Mouse (Mus musculus): Measurements from ENCODE around the gene Sirt4. TPM values are rescaled to one million over a fixed set of nuclear protein-coding genes. Genes with fewer than 3 reads are reported as not detected.

Sirt4 gene
- polyA plus RNA-seq (2016; fragmentation: Nextera tagmentation; extraction: Ambion mirVana): 13.1 and 13.9 TPM in 2 replicates

DNA sequence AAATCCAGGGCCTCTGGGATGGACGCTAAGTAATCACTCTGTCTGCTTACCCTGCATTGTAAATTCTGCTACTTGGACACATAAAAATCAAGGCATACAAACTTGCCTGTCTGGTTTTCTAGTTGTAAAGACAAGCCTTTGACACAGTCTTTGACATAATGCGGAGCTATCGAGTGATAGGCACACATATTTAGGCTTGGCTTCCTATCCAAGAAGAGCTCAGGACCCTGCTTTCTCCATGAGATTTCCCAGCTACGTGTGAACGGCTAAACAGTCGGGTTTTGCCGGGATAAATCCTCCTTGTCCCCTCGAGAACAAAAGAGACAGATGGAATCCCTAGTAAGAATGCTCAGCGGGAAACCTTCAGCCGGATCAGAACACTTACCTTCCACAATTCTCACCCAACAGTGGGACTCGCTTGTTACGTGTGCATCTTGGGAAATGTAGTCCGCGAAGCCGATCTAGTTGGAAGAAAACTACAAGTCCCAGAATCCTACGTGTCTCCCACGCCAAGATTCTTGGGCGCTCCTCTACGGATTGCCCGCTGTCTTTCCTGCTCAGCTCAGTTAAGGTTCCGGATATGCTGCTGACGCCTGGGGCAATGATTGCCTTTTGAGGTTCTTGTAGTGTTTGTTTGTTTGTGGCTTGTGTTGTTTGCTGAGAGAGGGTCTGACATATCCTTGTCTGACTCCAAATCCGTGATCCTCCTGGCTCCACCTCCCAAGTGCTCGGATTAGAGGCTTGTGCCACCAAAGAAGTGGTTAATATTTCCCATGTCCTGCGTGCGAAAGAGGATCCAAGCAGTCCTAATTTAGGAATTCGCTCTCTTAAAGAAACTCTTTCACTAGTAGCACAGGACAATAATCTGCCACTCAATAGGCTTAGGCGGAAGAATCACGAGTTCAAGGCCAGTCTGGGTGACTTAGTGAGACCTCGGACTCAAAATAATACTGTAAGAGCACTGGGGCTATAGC, at the start of gene Sirt4:
Gene Sirt4, minus strand, starts transcription at position 779 of the 974 bp plus-strand sequence.
- peak within 1 kb of the TSS; percentile 54 for H3K4me3 ChIP-seq
- no peaks in the 10 kb centered on the region; the same call in 1 of the 2 replicates for H3K36me3 ChIP-seq (replicated peaks)
- peaks cover 47% of the 10 kb centered on the region for H3K4me1 ChIP-seq
- WGBS: 9% methylated on average over 30 of the region's 30 CpGs
- H3K27ac ChIP-seq: peak within 1 kb of the TSS; percentile 82
- H3K9me3 ChIP-seq: no peaks in the 10 kb centered on the region
- peaks cover 45% of the 10 kb centered on the region for H3K27me3 ChIP-seq (ENCODE audit: poor library complexity, severe bottlenecking)
- peak; percentile 84 for DNase-seq (ENCODE audit: extremely low spot score, low spot score)

DNA sequence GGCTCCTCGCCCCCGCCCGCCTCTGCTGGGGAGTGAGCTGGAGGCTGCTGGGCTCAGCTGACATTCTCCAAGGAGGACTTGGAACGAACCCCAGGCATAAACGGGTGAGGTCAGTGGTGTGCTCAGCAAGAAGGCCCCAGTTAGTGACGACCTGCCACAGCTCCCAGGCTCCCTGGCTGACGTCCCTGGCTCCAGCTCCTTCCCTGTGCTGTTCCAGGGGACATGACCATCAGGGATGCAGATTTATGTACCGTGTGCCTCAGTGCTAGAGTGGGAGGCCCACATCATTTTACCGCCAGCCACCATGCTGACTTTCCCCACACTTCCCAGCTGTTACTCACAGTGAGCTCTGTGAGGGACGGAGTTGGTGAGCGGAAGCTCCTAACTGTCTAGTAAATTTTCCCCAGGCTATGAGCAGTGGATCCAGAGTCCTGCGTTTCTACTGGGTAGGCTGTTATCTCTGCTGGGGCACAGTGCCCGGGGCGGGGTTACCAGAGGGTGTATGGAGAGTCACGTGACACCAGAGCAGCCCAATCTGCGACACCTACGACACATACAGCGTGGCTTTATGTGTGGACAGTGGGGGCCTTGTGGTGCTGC, 47.2 kb upstream of the Sirt4 start:
- Histone ChIP-seq H3K4me3 (no peak overlapping the region), H3K27me3 (ENCODE audit: poor library complexity, severe bottlenecking) (0 out of 2 replicates have a peak, but pooled peaks cover 7% of the 10 kb centered on the region), H3K27ac (peak overlapping the region; percentile 66), H3K9me3 (no peaks in the 10 kb centered on the region), H3K36me3 (replicated peaks) (0 out of 2 replicates have a peak, but pooled peaks cover 5% of the 10 kb centered on the region), H3K4me1 (peaks cover 80% of the 10 kb centered on the region)
- WGBS: 66% methylated on average over 18 of the region's 18 CpGs
- no peak for DNase-seq (ENCODE audit: extremely low spot score, low spot score)

DNA sequence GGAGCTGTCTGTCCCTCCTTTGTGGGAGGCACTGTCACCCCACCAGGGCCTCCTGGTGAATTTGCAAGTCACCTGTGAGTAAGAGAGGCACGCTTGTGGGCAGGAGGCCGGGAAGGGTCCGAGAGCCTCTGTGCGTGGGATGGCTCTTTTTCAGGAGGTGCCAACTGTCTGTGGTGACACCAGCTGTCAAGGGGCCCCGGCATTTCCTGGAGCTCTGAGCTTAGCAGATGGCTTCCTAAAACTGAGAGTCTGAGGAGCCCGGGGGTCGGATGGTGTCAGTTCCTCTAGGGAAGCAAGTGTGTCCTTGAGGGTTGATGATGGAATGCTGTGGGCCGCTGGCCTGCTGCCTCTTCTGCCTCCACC, 45.9 kb upstream of the Sirt4 start:
- H3K36me3 ChIP-seq (replicated peaks): 0 out of 2 replicates have a peak, but pooled peaks cover 5% of the 10 kb centered on the region
- no peaks in the 10 kb centered on the region for H3K9me3 ChIP-seq
- H3K4me3 ChIP-seq: no peak overlapping the region
- H3K27ac ChIP-seq: peak overlapping the region; percentile 66
- peaks cover 87% of the 10 kb centered on the region for H3K4me1 ChIP-seq
- WGBS: 75% methylated on average over 8 of the region's 8 CpGs
- DNase-seq (ENCODE audit: extremely low spot score, low spot score): no peak
- H3K27me3 ChIP-seq (ENCODE audit: poor library complexity, severe bottlenecking): 0 out of 2 replicates have a peak, but pooled peaks cover 7% of the 10 kb centered on the region

DNA sequence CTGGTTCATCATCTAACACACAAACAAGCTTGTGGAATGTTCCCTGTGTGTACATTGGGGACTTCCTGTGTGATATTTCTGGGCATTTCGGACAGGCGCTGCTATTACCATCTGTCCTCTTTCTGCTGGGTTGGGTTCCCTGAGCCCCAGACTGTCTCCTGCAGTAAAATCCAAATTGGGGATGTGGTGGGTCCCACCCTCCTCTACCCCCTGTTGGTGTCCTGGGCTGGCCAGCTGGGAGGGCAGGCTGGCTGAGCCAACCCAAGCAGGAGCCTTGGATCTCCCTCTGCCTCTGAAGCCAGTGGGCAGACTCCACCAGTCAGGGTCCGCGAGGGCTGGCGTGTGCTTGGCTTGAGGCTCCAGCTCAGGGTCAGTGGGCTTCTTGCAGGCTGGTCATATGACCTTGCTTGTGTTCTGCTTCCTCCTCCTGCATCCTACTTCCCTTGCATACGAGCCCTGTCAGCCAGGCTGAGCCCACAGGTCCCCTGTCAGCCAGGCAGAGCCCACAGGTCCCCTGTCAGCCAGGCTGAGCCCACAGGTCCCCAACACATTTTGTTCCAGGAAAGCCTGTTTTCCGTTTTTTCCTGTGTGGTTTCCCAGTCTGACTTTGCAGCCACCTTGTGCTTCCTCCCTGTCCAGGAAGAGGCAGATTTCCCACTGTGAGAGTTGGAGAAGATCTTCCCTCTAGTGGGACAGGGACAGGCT, 45.4 kb upstream of the Sirt4 start:
- WGBS: 74% methylated on average over 7 of the region's 7 CpGs
- no peak overlapping the region for H3K4me3 ChIP-seq
- no peaks in the 10 kb centered on the region for H3K9me3 ChIP-seq
- 0 out of 2 replicates have a peak, but pooled peaks cover 6% of the 10 kb centered on the region for H3K27me3 ChIP-seq (ENCODE audit: poor library complexity, severe bottlenecking)
- H3K36me3 ChIP-seq (replicated peaks): 0 out of 2 replicates have a peak, but pooled peaks cover 5% of the 10 kb centered on the region
- H3K27ac ChIP-seq: peak overlapping the region; percentile 66
- peaks cover 87% of the 10 kb centered on the region for H3K4me1 ChIP-seq
- DNase-seq (ENCODE audit: extremely low spot score, low spot score): no peak

GRCm38 (mm10) chr5:115529364-115529741, 44.8 kb upstream of the Sirt4 start:
- 0 out of 2 replicates have a peak, but pooled peaks cover 5% of the 10 kb centered on the region for H3K36me3 ChIP-seq (replicated peaks)
- no peak for DNase-seq (ENCODE audit: extremely low spot score, low spot score)
- H3K9me3 ChIP-seq: no peaks in the 10 kb centered on the region
- no peak overlapping the region for H3K4me3 ChIP-seq
- H3K27me3 ChIP-seq (ENCODE audit: poor library complexity, severe bottlenecking): 0 out of 2 replicates have a peak, but pooled peaks cover under 1% of the 10 kb centered on the region
- H3K27ac ChIP-seq: no peak overlapping the region
- H3K4me1 ChIP-seq: peaks cover 87% of the 10 kb centered on the region
- WGBS: 77% methylated on average over 8 of the region's 8 CpGs

DNA sequence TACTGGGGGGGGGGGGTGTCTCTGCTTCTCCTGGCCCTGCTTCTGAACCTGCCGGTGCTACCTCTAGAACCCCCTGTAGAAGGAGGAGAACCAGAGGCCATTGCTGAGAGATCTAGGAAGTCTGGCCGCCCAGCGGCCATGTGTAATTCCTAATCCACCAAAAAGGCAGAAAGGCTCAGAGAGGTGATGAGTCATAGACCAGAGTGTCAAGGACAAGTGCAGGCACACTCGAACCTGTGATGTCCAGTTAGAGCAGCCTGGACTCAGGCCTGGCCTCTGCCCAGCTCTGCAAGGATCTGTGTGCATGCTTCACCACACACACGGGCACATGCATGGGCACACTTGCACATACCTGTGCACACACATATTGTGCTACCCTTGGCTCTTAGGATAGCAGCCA, 43.6 kb upstream of the Sirt4 start:
- no peak for DNase-seq (ENCODE audit: extremely low spot score, low spot score)
- H3K9me3 ChIP-seq: no peaks in the 10 kb centered on the region
- H3K27ac ChIP-seq: no peak overlapping the region
- no peaks in the 10 kb centered on the region for H3K27me3 ChIP-seq (ENCODE audit: poor library complexity, severe bottlenecking)
- peaks cover 87% of the 10 kb centered on the region for H3K4me1 ChIP-seq
- H3K4me3 ChIP-seq: no peak overlapping the region
- 0 out of 2 replicates have a peak, but pooled peaks cover 3% of the 10 kb centered on the region for H3K36me3 ChIP-seq (replicated peaks)
- WGBS: 91% methylated on average over 5 of the region's 5 CpGs

DNA sequence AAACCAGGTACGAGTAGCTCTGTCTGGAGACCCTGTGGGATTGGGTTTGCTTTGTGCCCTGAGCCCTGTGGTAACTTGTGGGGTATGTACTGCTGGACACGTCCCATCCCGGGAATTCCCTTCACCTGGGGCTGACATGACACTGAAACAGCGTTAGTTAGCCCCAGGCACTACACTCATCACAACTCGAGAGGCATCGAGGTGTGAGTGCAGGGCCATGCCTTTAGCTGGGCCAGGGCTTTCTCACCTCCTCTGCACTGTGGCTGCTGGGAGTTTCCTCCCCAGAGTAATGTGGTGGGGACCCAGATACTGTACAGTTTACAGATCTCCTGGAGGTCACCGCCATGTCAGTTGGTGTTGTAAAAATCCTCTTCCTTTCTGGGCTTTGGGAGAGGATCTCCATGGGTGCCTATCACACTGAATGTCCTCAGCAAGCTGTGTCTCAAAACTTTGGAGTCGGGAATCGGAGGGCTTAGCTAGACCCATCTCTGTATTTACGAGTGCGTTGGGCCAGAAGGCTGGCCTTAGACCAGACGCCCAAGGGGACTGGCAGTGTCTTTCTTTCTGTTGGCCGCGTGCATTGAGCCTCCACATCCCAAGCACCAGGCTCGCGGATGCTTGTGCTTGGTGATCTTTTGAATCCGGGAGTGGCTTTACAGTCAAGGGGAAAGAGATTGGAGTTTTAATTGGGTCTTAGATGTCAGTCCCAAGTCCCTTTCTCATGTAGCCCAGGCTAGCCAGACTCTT, 42.1 kb upstream of the Sirt4 start:
- Histone ChIP-seq H3K27me3 (ENCODE audit: poor library complexity, severe bottlenecking) (no peaks in the 10 kb centered on the region), H3K4me1 (peaks cover 91% of the 10 kb centered on the region), H3K4me3 (no peak overlapping the region), H3K27ac (peak overlapping the region; percentile 56), H3K36me3 (replicated peaks) (no peaks in the 10 kb centered on the region), H3K9me3 (no peaks in the 10 kb centered on the region)
- 91% methylated on average over 17 of the region's 17 CpGs for WGBS
- DNase-seq (ENCODE audit: extremely low spot score, low spot score): no peak

GRCm38 (mm10) chr5:115525943-115526342, 41.4 kb upstream of the Sirt4 start:
- Histone ChIP-seq H3K36me3 (replicated peaks) (0 out of 2 replicates have a peak, but pooled peaks cover 3% of the 10 kb centered on the region), H3K4me3 (no peak overlapping the region), H3K27ac (peak overlapping the region; percentile 56), H3K9me3 (no peaks in the 10 kb centered on the region), H3K27me3 (ENCODE audit: poor library complexity, severe bottlenecking) (no peaks in the 10 kb centered on the region), H3K4me1 (peaks cover 91% of the 10 kb centered on the region)
- WGBS: 83% methylated on average over 9 of the region's 9 CpGs
- DNase-seq (ENCODE audit: extremely low spot score, low spot score): no peak

DNA sequence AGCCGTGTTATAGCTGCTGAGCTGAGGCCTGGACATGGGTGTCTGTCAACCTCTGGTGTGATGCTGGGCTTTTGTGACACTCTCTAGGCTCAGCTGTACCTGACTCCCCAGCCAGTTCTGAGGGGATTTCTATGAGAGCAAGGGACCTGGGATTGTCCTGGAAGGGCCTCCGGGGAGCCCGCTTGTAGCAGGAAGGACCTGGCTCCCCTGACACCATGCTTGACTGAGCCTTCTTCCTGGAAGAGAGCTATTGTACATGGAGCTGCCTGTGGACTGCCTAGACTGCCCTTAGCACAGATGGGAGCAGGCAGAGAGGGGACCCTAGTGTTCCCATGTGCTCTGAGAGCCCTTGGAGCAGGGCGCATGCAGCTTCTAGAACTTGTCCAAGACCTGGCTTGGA, 40.9 kb upstream of the Sirt4 start:
- no peak for DNase-seq (ENCODE audit: extremely low spot score, low spot score)
- 0 out of 2 replicates have a peak, but pooled peaks cover 3% of the 10 kb centered on the region for H3K36me3 ChIP-seq (replicated peaks)
- H3K27me3 ChIP-seq (ENCODE audit: poor library complexity, severe bottlenecking): no peaks in the 10 kb centered on the region
- WGBS: 97% methylated on average over 4 of the region's 4 CpGs
- H3K4me1 ChIP-seq: peaks cover 91% of the 10 kb centered on the region
- no peak overlapping the region for H3K4me3 ChIP-seq
- H3K9me3 ChIP-seq: no peaks in the 10 kb centered on the region
- H3K27ac ChIP-seq: peak overlapping the region; percentile 56

GRCm38 (mm10) chr5:115524471-115524870, 39.9 kb upstream of the Sirt4 start:
- H3K4me1 ChIP-seq: peaks cover 87% of the 10 kb centered on the region
- peak overlapping the region; percentile 18; the same call in 1 of the 2 replicates for H3K4me3 ChIP-seq
- WGBS: 48% methylated on average over 12 of the region's 12 CpGs
- no peaks in the 10 kb centered on the region for H3K9me3 ChIP-seq
- no peak for DNase-seq (ENCODE audit: extremely low spot score, low spot score)
- H3K36me3 ChIP-seq (replicated peaks): 0 out of 2 replicates have a peak, but pooled peaks cover 3% of the 10 kb centered on the region
- no peaks in the 10 kb centered on the region for H3K27me3 ChIP-seq (ENCODE audit: poor library complexity, severe bottlenecking)
- peak overlapping the region; percentile 81 for H3K27ac ChIP-seq

GRCm38 (mm10) chr5:115523971-115524370, 39.4 kb upstream of the Sirt4 start:
- WGBS: 5% methylated on average over 15 of the region's 15 CpGs
- no peaks in the 10 kb centered on the region for H3K27me3 ChIP-seq (ENCODE audit: poor library complexity, severe bottlenecking)
- no peaks in the 10 kb centered on the region for H3K9me3 ChIP-seq
- DNase-seq (ENCODE audit: extremely low spot score, low spot score): peak; percentile 60
- peak overlapping the region; percentile 30 for H3K4me3 ChIP-seq
- peaks cover 82% of the 10 kb centered on the region for H3K4me1 ChIP-seq
- H3K27ac ChIP-seq: peak overlapping the region; percentile 81
- 0 out of 2 replicates have a peak, but pooled peaks cover 3% of the 10 kb centered on the region for H3K36me3 ChIP-seq (replicated peaks)

Data from forebrain, embryonic 10.5 days (tissue).